Mouse (Mus musculus) R1 (cell line): Measurements from ENCODE around the gene Tram2.
A peak's percentile ranks its signal among the peaks of the same experiment; 100 is the strongest.

Experiments
- DNase-seq: peaks from one replicate; pipeline ENCODE4 v3.0.0-alpha.2; 2018; ENCODE audit warnings: low read depth, low spot score

Tram2 gene

DNA sequence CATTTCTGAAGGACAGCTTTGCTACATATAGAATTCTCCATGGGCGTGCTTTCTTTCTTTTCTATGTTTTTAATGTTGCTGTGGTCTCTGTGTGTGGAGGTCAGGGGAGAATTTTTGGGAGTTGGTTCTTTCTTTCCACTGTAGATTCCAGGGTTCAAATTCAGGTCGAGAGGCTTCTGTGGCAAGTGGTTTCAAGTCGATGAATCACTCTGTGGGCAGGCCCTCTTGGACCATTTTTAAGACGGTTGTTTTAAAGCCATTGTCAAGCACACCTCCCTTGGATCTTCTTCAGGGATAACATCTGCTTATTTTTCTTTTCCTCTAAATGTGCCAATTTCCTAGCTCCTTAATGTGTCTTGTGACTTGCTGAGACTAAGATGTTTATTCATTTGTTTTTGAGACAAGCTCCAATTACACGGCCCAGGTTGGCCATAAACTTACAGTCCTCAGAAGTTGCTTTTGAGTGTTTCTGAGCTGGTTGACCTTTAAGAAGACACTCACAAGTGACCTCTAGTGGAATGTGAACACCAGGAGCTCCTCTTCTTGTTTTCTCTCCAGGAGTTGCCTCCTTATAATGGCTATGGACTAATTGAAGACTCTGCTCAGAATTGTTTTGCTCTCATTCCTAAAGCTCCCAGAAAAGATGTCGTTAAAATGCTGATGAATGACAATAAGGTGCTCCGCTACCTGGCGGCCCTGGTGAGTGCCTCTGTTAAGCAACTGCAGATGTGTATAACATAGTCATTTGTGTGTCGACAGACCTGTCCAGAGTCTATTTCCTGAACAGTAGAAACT is 104.5 kb downstream of the Tram2 start:
- peak; percentile 95 for DNase-seq

GRCm38 (mm10) chr1:20973389-20973788 is 105.6 kb downstream of the Tram2 start:
- DNase-seq, result no peak

DNA sequence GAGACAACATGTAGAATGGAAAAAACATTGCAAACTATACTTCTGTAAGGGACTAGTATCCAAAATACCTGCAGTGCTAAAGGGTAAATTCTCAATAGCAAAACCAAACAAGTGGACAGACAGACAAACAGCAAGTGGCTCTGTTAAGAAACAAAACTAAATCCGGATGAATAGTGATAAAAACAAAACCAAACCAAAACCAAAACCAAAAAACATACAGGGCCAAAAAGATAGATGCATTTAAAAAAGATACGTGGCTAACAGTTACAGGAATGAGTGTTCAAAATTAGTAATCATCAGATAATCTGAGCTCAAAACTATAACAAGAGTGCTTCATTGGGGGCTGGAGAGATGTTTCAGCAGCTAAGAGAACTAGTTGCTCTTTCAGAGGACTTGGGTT is 109.4 kb downstream of the Tram2 start:
- DNase-seq, result no peak

- peak; percentile 55 for DNase-seq
Observed at GRCm38 (mm10) chr1:20954876-20955275, 124.2 kb downstream of the Tram2 start.

DNA sequence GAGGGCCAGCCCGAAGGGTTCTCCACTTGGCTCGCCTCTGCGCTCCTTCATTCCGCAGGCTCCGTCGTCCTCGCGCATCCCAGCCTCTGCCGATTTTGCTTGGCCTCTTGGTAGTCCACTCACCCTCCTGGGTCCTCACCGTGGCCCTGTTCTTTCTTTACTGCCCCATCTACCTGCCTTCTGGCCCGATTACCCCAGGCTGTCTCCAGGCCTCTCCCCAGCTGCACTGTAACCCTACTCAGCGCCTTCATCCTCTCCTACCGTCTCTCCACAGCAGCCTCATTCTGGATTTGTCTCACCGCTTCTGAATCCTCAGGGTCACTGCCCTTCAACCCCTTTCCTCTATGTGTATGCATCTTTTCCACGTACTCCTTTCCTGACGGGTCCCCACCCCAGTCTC is 127.2 kb downstream of the Tram2 start:
- peak; percentile 20 for DNase-seq

- DNase-seq, result peak; percentile 98
Observed at GRCm38 (mm10) chr1:20951300-20951763, 127.7 kb downstream of the Tram2 start, which contains the start of gene Efhc1. Gene Efhc1, plus strand, starts transcription at chr1:20951626.
